Mouse (Mus musculus) heart, postnatal 4 days (tissue): ENCODE measurements at regions not wholly inside any gene's neighbourhood (a gene's known extent, or its start where the extent isn't known, plus 50 kb on each side); places are given as distances from the start of the nearest gene placed in this dataset.
A peak's percentile ranks its signal among the peaks of the same experiment; 100 is the strongest.

Experiments
- DNase-seq: peaks from one replicate; pipeline ENCODE4 v3.0.0; 2021

DNA sequence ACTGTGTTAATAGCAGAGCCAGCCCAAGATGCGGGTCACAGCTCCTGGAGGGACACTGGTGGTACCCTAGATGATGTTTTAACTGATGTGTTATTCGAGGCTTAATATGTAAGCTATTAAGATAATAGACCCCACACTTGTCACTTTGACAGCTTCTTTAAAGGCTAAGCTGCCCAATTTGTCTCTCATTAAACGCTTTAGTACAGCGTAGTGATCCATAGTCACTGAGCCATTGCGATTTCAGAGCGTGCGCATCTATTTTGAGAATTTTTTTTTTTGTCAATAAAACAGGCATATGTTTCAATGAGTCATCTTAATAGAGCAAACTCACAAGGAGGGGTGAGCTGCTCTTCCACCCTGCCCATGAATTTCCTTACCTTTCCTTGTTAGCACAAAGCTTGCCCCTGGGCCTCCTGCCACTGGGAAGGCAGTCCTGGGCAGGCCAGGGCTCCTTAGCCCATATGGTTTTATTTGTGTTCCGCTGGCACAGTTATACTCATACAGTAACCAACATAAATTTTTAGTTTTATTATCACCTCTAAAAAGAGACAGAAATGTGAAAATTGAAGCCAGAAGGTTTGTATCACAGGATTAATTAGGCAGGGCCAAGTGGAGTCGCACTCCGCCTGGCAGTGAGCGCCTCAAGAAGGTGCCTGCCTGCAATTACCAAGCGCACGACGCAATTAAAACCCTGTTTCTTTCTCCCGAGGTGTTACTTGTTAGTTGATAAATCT lies 294.3 kb downstream of the Etv1 start:
- DNase-seq = no peak

- DNase-seq = no peak
Observed at GRCm38 (mm10) chr12:39086285-39086684, 307.1 kb downstream of the Etv1 start.

DNA sequence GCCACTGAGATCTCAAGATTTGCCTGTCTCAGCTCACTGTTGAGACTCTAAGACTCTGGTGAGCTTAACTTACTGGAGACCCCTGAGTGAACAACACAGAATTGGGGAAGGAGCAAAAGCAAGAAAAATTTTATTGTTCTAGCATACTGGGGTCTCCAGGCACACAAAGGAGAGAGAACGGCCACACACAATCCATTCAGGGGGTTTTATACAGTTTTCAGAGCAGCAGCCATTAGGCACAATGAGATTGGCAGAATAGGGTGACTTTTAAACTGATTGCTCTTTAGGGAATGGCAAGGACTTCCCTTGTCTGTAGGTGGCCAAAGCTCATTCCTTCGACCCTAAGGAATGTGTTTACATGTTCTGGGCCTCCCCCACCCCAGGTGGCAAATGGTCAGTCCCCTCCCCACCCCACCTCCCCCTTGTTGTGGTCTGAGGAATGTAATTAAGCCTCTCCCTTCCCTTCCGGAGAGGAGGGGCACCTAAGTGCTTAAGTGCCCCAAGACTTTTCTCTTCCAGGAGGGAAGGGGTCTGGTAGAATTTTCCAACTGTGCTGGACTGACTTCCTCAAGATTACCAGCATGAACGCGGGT lies 315.6 kb downstream of the Etv1 start:
- DNase-seq = no peak

DNA sequence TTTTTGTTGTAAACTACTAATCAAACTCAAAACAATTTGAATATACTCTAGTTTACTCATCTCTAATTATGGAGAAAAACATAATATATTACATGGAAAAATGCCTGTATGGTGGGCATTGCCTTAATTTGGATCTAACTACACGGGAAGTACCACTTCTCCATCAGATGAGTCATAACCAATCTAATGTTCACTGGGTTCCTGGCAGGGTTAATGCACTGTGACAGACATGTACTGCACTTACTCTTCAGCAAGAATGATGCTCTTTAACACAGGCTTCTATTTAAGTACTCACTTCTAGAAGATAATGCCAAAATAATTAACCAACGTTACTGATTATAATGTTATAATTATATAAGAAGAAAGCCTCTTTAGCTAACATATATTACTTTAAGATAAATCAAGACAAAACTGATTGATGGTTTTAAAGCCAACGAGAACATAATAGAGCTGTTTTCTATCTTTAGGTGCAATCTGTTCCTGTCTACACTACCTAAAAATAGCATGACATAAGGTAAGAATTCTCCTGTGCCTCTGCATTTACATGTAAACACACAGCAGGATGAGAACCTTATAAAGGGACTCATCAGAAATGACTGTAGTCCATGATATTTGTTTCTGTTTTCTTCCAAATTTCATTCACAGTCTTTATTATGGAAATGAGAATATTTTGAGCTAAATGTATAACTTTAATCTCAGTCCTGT lies 344.4 kb downstream of the Etv1 start:
- no peak for DNase-seq

DNA sequence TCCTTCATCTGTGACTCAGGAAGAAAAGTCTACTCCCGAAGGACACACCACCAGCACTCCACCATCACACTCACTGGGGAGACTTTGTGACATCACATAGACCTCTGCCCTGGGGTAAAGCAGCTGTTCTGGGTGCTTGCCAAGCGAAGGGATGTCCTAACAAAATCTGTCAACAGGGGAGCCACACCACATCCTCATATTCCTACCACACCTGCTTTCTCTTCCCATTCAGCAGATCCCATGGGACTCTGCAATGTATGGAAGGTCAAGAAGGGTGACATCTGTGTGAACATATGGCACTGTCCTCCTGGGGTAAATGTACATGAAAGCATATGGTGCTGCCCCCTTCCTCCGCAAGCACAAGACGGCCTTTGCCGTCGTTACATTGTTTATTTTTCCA lies 375.5 kb downstream of the Etv1 start:
- no peak for DNase-seq

DNA sequence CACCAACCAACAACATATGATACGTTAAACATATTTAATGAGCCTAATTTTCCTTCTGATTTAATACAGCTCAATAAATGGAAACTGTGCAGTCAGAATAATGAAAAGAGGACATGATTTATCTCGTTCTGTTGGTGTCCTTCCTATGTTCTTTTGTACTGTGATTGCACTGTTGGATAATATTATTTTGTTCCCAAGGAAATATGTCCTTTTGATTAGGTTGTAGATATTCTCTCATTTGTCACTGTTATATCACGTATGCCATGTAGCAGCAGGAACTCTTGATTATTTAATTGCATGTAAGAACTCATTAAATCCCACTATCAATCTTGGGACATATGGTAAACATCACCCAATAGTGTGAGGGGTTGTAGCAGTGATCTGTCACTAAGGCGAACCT lies 397.8 kb downstream of the Etv1 start:
- no peak for DNase-seq

DNA sequence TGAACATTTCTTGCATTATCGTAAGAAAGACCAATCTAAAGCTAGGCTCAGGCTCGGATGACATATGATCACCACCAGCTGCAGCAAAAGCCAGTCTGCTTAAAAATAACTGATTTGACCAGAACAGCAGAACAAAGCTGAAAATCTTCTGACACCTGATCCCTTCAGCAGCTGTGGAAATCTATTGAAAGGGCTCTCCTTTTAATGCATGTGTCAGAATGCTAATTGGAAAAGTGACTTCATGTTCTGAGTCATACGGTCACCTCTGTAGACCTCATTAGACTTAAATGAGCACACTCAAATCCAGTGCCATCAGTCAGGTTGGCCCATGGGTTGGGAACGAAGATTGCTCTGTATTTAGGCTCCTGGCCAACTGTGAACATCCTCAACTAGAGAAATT lies 444.9 kb downstream of the Etv1 start:
- no peak for DNase-seq

- DNase-seq = no peak
Observed at GRCm38 (mm10) chr12:39256605-39257004, 477.4 kb downstream of the Etv1 start.

DNA sequence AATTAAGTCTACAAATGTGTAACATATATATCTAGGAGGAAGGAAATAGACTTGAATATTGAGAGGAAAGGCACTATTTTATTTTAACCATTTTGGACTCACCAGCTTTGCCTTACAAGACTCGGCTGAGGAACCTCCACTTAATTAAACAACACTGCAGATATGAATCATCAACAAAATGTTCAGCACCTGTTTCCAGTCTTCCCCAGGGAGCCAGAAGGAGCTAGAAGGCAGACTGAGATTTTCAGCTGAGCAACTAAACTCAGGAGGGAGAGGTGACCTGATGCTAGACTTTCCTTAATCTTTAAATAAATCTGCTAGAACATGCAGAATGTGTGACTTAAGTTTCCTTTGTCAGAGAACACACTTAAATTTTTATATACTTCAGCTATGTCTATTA lies 478.4 kb downstream of the Etv1 start:
- no peak for DNase-seq

- no peak for DNase-seq
Observed at GRCm38 (mm10) chr12:39289676-39290075, 510.5 kb downstream of the Etv1 start.

GRCm38 (mm10) chr12:39301351-39302212 lies 522.4 kb downstream of the Etv1 start:
- DNase-seq = no peak

GRCm38 (mm10) chr12:39302213-39302591 lies 523.0 kb downstream of the Etv1 start:
- DNase-seq = no peak

DNA sequence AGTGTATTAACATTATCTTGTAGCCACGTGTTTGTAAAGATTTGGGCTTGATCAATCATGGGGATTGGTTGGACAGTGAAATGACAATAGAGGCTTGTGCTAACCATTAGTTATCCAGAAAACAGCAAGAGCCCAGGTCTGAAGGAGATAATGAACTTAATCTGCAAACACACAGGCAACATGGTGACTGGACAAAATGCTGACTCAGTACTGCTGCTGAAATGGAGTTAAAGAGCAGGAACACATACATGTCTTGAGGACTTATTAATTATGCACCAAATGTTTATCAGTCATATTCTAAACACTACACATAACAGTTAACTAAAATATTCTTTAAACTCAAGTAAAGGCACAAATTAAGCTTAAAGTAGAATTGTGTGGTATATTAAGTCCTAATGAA lies 528.6 kb downstream of the Etv1 start:
- no peak for DNase-seq

DNA sequence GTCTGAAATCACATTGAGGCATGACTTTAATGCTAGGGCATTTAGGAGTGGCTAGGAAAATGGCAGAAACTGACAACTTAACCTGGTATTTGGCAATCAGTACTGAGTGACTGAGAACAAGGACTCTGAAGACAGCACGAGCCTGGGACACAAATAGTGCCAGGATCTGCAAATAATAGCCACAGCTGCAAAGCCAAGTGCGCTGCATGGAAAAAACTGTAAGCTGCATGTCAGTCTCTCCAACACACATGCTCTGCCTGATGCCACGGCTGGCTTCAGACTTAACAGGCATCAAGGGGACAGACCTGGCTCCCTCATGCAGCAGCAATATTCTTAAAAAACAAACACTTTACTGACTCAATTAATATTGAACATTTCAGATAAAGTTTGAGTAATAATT lies 530.7 kb downstream of the Etv1 start:
- DNase-seq = no peak

DNA sequence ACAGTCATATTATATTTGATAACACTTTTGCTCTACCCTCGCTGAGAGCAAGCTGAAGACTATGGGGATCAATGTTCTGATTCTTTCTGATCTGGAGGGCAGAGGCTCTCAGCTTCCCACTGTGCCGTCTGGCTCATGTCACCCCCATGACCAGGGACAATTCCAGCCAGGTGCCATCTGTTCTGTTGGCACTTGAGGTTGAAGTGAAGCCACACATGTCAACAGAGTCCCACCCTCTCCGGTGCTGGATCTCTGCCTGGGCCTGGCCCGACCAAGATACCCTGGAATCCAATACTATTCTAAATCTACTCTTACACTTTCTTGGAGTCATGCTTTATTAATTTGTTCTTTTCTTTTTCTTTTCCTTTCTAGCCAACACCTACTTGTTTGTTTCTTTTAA lies 538.0 kb downstream of the Etv1 start:
- DNase-seq = peak; percentile 7

GRCm38 (mm10) chr12:39321453-39321852 lies 542.3 kb downstream of the Etv1 start:
- DNase-seq = no peak

- DNase-seq = no peak
Observed at GRCm38 (mm10) chr12:39326157-39326556, 547.0 kb downstream of the Etv1 start.

GRCm38 (mm10) chr12:39326668-39327299 lies 547.6 kb downstream of the Etv1 start:
- DNase-seq = no peak

DNA sequence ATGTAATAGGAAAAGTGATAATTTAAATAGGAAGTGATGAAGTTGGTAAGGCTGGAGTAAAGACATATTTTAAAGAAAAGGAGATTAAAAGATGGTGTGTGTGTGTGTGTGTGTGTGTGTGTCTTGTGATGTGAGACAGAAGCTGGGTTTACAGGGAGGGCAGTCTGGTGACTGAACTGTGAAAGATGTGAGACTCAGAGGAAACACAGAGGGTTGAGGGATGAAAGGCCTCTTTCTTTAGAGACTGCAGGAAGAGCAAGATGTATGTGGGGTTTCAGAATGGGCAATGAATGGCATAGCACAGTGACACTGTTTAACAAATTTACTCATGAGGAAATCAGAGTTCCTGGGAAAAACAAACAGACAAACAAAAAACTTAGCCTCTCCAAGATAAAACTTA lies 549.2 kb downstream of the Etv1 start:
- DNase-seq = no peak

DNA sequence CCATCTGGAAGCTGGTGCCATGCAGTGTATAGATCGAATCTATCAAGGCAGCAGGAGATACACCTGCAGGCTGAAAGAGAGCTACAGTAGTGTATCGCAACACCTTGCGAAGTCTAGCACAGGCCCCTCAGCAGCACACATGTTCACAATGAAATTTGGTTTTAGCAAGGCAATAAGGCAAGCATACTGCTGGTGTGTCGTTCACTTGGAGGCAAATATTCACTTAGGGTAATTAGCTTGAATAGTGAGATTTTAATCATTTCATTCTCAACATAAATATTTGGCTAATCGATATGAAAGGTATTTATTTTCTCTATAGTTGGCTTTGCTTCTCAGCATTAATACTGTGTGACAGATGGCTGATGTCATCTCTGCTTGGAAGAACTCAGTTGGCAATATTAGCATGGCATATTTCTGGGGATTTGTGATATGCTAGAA lies 559.9 kb downstream of the Etv1 start:
- no peak for DNase-seq

GRCm38 (mm10) chr12:39341751-39342271 lies 562.6 kb downstream of the Etv1 start:
- no peak for DNase-seq

- DNase-seq = no peak
Observed at GRCm38 (mm10) chr12:39342327-39342726, 563.1 kb downstream of the Etv1 start.
